Mouse (Mus musculus) MEL (cell line): ENCODE results near the gene Senp7. TPM values are rescaled to one million over a fixed set of nuclear protein-coding genes. Genes with fewer than 3 reads are reported as not detected.

Source experiments
- DNase-seq: peaks from one replicate; pipeline ENCODE4 v3.0.0; 2011; ENCODE audit warnings: low read depth, low spot score
- H3K27ac ChIP-seq: 2 replicates; pipeline ENCODE4 v1.5.1; 2012; ENCODE audit warnings: low read depth, mild to moderate bottlenecking, control low read depth, low read length, moderate library complexity; ENCODE audit not compliant: control insufficient read depth
- H3K27me3 ChIP-seq, 2 experiments: fragments of 150-350 bp in 1 of 2; sonication (generic) in 1 of 2; 2 replicates each; pipeline ENCODE4 v1.6.1; 2012; ENCODE audit warnings: low read length in 2 of 2, mild to moderate bottlenecking in 2 of 2, improper control_type of control experiment in 1 of 2, moderate library complexity in 1 of 2; ENCODE audit not compliant: insufficient read depth in 2 of 2, control insufficient read depth in 1 of 2
- H3K36me3 ChIP-seq, 2 experiments: 2 replicates each; pipeline ENCODE4 v1.6.1; 2012 to 2014; ENCODE audit warnings: low read length in 2 of 2, improper control_type of control experiment in 1 of 2, inconsistent platforms in 1 of 2, mild to moderate bottlenecking in 1 of 2; ENCODE audit not compliant: insufficient read depth in 2 of 2, control insufficient read depth in 1 of 2
- H3K4me1 ChIP-seq, 2 experiments: fragments of 150-350 bp in 1 of 2; sonication (generic) in 1 of 2; 2 replicates each; pipeline ENCODE4 v1.6.1; 2012; ENCODE audit warnings: low read length in 2 of 2, improper control_type of control experiment in 1 of 2, mild to moderate bottlenecking in 1 of 2; ENCODE audit not compliant: insufficient read depth in 2 of 2, control insufficient read depth in 1 of 2
- H3K4me3 ChIP-seq, 2 experiments: fragments of 150-350 bp in 1 of 2; sonication (generic) in 1 of 2; 2 replicates each; pipeline ENCODE4 v1.5.1; 2012; ENCODE audit warnings: low read depth in 2 of 2, low read length in 2 of 2, mild to moderate bottlenecking in 2 of 2, moderate library complexity in 2 of 2, control low read depth in 1 of 2, improper control_type of control experiment in 1 of 2; ENCODE audit not compliant: control insufficient read depth in 1 of 2, insufficient read depth in 1 of 2
- H3K79me2 ChIP-seq: 2 replicates; pipeline ENCODE4 v1.6.1; 2012; ENCODE audit warnings: mild to moderate bottlenecking, low read length, moderate library complexity; ENCODE audit not compliant: control insufficient read depth, poor library complexity, insufficient read depth
- H3K9ac ChIP-seq: 2 replicates; pipeline ENCODE4 v1.6.1; 2012; ENCODE audit warnings: low read depth, mild to moderate bottlenecking, control low read depth, low read length, moderate library complexity; ENCODE audit not compliant: control insufficient read depth, poor library complexity, severe bottlenecking
- H3K9me3 ChIP-seq: fragments of 150-350 bp; sonication (generic); replicated peaks from 2 replicates; pipeline ENCODE4 v1.6.1; 2012; ENCODE audit warnings: mild to moderate bottlenecking, low read length, improper control_type of control experiment, moderate library complexity; ENCODE audit not compliant: insufficient read depth
- BHLHE40 ChIP-seq: IDR thresholded peaks from 2 replicates; pipeline ENCODE4 v1.6.1; 2012; ENCODE audit warnings: low read depth, mild to moderate bottlenecking, inconsistent platforms, low read length, improper control_type of control experiment, borderline replicate concordance
- CHD2 ChIP-seq: IDR thresholded peaks from 2 replicates; pipeline ENCODE4 v1.6.1; 2011; ENCODE audit warnings: low read length, improper control_type of control experiment
- GABPA ChIP-seq: IDR thresholded peaks from 2 replicates; pipeline ENCODE4 v1.6.1; 2012; ENCODE audit warnings: low read depth, mild to moderate bottlenecking, inconsistent platforms, low read length, improper control_type of control experiment, moderate library complexity
- GATA1 ChIP-seq: IDR thresholded peaks from 2 replicates; pipeline ENCODE4 v1.6.1; 2011; ENCODE audit warnings: low read depth, low read length, improper control_type of control experiment
- HCFC1 ChIP-seq: IDR thresholded peaks from 2 replicates; pipeline ENCODE4 v1.6.1; 2012; ENCODE audit warnings: low read depth, mild to moderate bottlenecking, inconsistent platforms, low read length, improper control_type of control experiment, moderate library complexity
- JUND ChIP-seq: IDR thresholded peaks from 2 replicates; pipeline ENCODE4 v1.6.1; 2011; ENCODE audit warnings: low read depth, mild to moderate bottlenecking, improper control_type of control experiment, low read length
- KAT2A ChIP-seq: conservative IDR thresholded peaks from 2 replicates; pipeline ENCODE4 v1.6.1; 2012; ENCODE audit warnings: low read depth, low read length, improper control_type of control experiment, inconsistent platforms
- MAFK ChIP-seq: IDR thresholded peaks from 2 replicates; pipeline ENCODE4 v1.6.1; 2011; ENCODE audit warnings: low read depth, mild to moderate bottlenecking, low read length, improper control_type of control experiment, borderline replicate concordance
- MAX ChIP-seq: IDR thresholded peaks from 2 replicates; pipeline ENCODE4 v1.6.1; 2011; ENCODE audit warnings: low read length, improper control_type of control experiment
- MAZ ChIP-seq: IDR thresholded peaks from 2 replicates; pipeline ENCODE4 v1.6.1; 2012; ENCODE audit warnings: low read depth, mild to moderate bottlenecking, inconsistent platforms, low read length, improper control_type of control experiment
- MEF2A ChIP-seq: IDR thresholded peaks from 2 replicates; pipeline ENCODE4 v1.6.1; 2014; ENCODE audit warnings: low read depth, mild to moderate bottlenecking, inconsistent platforms, low read length, improper control_type of control experiment; ENCODE audit not compliant: poor library complexity, insufficient replicate concordance, severe bottlenecking; ENCODE audit errors: extremely low read depth
- MYB ChIP-seq: IDR thresholded peaks from 2 replicates; pipeline ENCODE4 v1.6.1; 2011; ENCODE audit warnings: mild to moderate bottlenecking, low read depth, low read length, improper control_type of control experiment
- MYC ChIP-seq: IDR thresholded peaks from 2 replicates; pipeline ENCODE4 v1.6.1; 2011; ENCODE audit warnings: low read depth, mild to moderate bottlenecking, low read length, improper control_type of control experiment, moderate library complexity
- NELFE ChIP-seq: IDR thresholded peaks from 2 replicates; pipeline ENCODE4 v1.6.1; 2011; ENCODE audit warnings: low read depth, low read length, improper control_type of control experiment
- POLR2AphosphoS2 ChIP-seq: IDR thresholded peaks from 2 replicates; pipeline ENCODE4 v1.6.1; 2011; ENCODE audit warnings: low read length, improper control_type of control experiment
- POLR2AphosphoS5 ChIP-seq: IDR thresholded peaks from 2 replicates; pipeline ENCODE4 v1.6.1; 2012; ENCODE audit warnings: low read depth, borderline replicate concordance, mild to moderate bottlenecking, inconsistent platforms, low read length, moderate library complexity, mixed read lengths
- RAD21 ChIP-seq: IDR thresholded peaks from 2 replicates; pipeline ENCODE4 v1.6.1; 2011; ENCODE audit warnings: mild to moderate bottlenecking, low read depth, low read length, improper control_type of control experiment
- SIN3A ChIP-seq: IDR thresholded peaks from 2 replicates; pipeline ENCODE4 v1.6.1; 2012; ENCODE audit warnings: low read length, improper control_type of control experiment, inconsistent platforms
- SMC3 ChIP-seq: IDR thresholded peaks from 2 replicates; pipeline ENCODE4 v1.6.1; 2011; ENCODE audit warnings: low read depth, low read length, improper control_type of control experiment
- TAL1 ChIP-seq: IDR thresholded peaks from 2 replicates; pipeline ENCODE4 v1.6.1; 2012; ENCODE audit warnings: mild to moderate bottlenecking, inconsistent platforms, low read length, moderate library complexity, mixed read lengths
- TCF12 ChIP-seq: IDR thresholded peaks from 2 replicates; pipeline ENCODE4 v1.6.1; 2014; ENCODE audit warnings: low read depth, mild to moderate bottlenecking, inconsistent platforms, low read length, improper control_type of control experiment, moderate library complexity
- UBTF ChIP-seq: IDR thresholded peaks from 2 replicates; pipeline ENCODE4 v1.6.1; 2012; ENCODE audit warnings: low read depth, mild to moderate bottlenecking, inconsistent platforms, low read length, improper control_type of control experiment, moderate library complexity, borderline replicate concordance; ENCODE audit not compliant: insufficient read depth
- ZMIZ1 ChIP-seq: IDR thresholded peaks from 2 replicates; pipeline ENCODE4 v1.6.1; 2012; ENCODE audit warnings: low read depth, mild to moderate bottlenecking, inconsistent platforms, low read length, improper control_type of control experiment, moderate library complexity
- polyA plus RNA-seq, 2 experiments: library from polyadenylated mRNA; stranded (reverse) in 1 of 2; unstranded in 1 of 2; fragments of >175 nt in 1 of 2; fragments of >200 nt in 1 of 2; gene quantifications; 2 replicates each; pipeline versions ENCODE4 v1.2.1 to v1.2.4; 2012; ENCODE audit warnings: low replicate concordance in 2 of 2, low read depth in 1 of 2; ENCODE audit not compliant: insufficient read length in 2 of 2, insufficient read depth in 1 of 2, missing spikeins in 1 of 2
- total RNA-seq: library from RNA; depleted of rRNA; stranded (reverse); fragments of 300-350 nt; gene quantifications from 2 replicates; pipeline ENCODE4 v1.2.3, GENCODE M21; 2012

The Senp7 gene
- total and polyA plus RNA-seq, 3 experiments = 7.7 to 15.0 TPM; not detected in 1

- no peaks in the 10 kb centered on the region for H3K36me3 ChIP-seq
- no peak overlapping the region for H3K9ac ChIP-seq
These were observed 138.7 kb downstream of the Senp7 start for GRCm38 (mm10) chr16:56186863-56187262.

GRCm38 (mm10) chr16:56188198-56188597 lies 140.1 kb downstream of the Senp7 start:
- Histone ChIP-seq H3K79me2 (no peaks in the 10 kb centered on the region), H3K36me3 (no peaks in the 10 kb centered on the region), H3K27me3 (no peaks in the 10 kb centered on the region), H3K4me1 (no peaks in the 10 kb centered on the region)
- TF ChIP-seq UBTF = no peak
- TF ChIP-seq BHLHE40 = no peak
- no peak for TF ChIP-seq MAZ
- no peak for TF ChIP-seq GABPA
- TF ChIP-seq KAT2A = no peak
- no peak for TF ChIP-seq ZMIZ1
- TF ChIP-seq, all 39 proteins: peak for 0
- no peak overlapping the region for H3K27ac ChIP-seq
- H3K4me3 ChIP-seq = no peak overlapping the region
- no peaks in the 10 kb centered on the region for H3K9me3 ChIP-seq
- no peak for DNase-seq
- H3K9ac ChIP-seq = no peak overlapping the region

More at GRCm38 (mm10) chr16:56186863-56187262, 138.7 kb downstream of the Senp7 start:
- Histone ChIP-seq H3K27me3 (no peaks in the 10 kb centered on the region), H3K4me3 (no peak overlapping the region), H3K79me2 (no peaks in the 10 kb centered on the region), H3K27ac (no peak overlapping the region), H3K4me1 (no peaks in the 10 kb centered on the region), H3K9me3 (no peaks in the 10 kb centered on the region)
- DNase-seq = no peak
- TF ChIP-seq POLR2AphosphoS2 (no peak), POLR2AphosphoS5 (no peak), MYB (no peak), SIN3A (no peak), RAD21 (no peak), JUND (no peak), HCFC1 (no peak), MAX (no peak), GATA1 (no peak), GABPA (no peak), TAL1 (no peak), MEF2A (no peak), MAFK (no peak), NELFE (no peak), SMC3 (no peak), TCF12 (no peak), CHD2 (no peak), MYC (no peak)
